Mouse (Mus musculus) cerebellum, adult 8-10 months (tissue): ENCODE results near the gene Ntng1.
"Not testable (repeated sequence)": the region's sequence is repeated elsewhere in the genome, so short reads cannot be mapped to it uniquely, and the experiment has no call there.

Experiments
- DNase-seq: peaks from one replicate; pipeline ENCODE4 v3.0.0; 2022

Ntng1 gene

DNA sequence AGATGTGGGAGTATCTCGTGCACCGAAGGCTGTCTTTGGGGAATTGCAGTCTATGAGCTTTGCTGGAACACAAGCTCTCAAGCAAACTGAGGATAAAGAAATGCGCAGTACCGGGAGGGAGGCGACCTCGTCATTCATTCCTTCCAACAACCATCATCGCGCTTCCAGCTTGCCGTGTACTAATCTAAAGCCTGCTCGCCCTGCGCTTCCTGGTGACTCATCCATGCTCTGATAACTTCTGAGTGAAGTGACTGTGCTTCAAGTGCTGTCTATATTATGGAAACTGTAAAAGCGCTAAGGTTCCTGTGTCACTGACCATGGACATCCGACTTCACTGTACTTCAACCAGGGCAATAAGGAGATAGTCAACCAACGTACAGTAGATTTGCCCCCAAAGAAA lies 371.7 kb downstream of the Ntng1 start:
- DNase-seq: no peak

- DNase-seq: no peak
These were observed 376.9 kb downstream of the Ntng1 start for GRCm38 (mm10) chr3:109766939-109767338.

DNA sequence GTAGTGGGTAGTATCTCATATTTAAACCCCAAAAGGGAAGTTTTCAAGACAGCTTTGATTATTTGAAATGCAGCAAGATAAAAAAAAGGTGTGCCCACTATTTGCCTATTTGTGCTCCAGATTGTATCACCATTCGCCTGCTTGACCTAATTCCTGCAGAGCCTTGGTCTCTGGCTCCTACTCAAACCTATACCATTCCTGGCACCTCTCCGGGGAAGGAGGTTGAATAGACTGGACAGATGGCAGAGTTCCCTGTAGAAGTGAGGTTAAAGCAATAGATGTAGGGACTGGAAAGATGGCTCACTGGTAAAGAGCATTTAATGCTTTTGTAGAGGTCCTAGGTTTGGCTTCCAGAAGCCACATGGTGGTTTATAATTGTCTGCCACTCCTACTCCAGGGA lies 378.2 kb downstream of the Ntng1 start:
- peak; percentile 55 for DNase-seq

DNA sequence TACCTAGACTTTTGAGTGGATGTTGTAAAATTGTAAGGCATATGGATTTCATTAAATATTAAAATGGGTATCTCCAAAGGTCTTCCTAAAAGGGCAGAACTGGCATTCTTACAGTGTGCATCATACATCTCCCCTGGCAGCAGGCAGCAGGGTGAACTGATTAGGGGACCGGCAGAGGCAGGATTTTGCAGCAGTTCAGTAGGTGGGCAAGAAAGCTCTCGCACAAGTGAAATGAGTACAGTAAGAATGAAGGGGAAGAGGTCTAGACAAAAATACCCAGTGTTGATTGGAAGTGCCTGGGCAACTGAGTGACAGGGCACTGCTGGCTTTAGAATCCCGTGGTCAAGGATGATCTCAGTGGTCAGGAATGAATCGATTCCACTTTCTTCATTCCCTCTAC lies 378.7 kb downstream of the Ntng1 start:
- DNase-seq: no peak

DNA sequence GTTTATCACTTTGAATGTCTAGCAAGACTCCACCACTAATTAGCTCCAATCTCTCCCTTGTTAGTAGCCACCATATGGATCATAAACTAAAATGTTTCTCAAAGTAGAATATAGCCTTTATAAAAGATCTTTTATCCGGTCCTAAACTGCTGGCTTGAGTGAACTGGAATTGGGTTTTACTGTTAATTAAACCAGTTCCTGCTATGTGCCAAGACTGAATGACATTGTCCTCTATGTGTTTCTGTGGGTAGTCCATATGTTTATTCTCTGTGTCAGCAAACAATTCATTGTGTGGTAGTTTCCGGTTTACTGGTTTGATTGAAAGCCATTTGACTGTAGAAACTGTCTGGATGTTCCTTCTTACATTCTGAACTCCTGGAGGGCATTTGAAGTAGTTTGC lies 387.4 kb downstream of the Ntng1 start:
- DNase-seq: no peak

GRCm38 (mm10) chr3:109747593-109747992 lies 396.2 kb downstream of the Ntng1 start:
- DNase-seq: not testable (repeated sequence)

GRCm38 (mm10) chr3:109740466-109741102 lies 403.2 kb downstream of the Ntng1 start:
- no peak for DNase-seq

DNA sequence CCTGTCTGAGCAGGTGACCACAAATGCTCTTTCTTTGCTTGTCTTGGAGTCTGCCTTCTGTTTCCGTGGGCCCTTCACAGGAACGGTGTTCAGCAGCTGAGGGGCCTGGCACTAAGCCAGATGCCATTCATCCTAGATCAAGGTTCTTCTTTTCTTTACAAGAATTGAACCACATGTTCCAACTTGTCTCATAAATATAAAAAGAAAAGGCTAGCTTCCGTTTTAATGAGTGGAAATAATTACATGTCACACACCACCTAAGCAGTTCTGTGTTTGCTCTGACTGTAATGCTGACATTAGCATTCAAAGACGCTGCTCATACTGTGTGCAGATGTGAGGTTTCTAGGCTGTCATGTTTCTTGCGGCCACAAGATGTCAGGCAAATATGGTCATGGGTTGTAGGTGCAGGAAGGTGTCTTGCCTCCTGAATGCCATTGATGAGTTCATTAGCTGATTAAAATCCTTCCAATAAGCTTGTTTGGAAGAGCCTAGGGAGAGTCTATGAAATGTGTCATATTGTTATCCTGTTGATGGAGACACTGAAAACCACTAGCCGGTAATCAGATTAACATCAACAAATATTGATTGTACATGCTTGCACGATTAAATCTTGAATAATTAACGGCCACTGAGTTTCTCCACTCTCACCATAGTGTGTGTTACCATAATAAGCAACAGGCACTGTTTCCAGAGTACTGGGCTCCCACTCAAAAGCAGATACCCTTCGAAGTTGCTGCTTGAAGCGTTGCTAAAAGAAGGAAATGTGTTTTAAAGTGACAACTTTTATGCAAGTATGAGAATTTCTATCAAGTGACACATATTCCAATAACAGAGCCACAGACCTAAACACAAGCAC lies 411.3 kb downstream of the Ntng1 start:
- DNase-seq: peak; percentile 38

GRCm38 (mm10) chr3:109731592-109732230 lies 412.1 kb downstream of the Ntng1 start:
- DNase-seq: no peak
